Mouse (Mus musculus): Measurements from ENCODE around the gene Gm42791. TPM values are rescaled to one million over a fixed set of nuclear protein-coding genes. Genes with fewer than 3 reads are reported as not detected.
A peak's percentile ranks its signal among the peaks of the same experiment; 100 is the strongest.

Gene Gm42791
- polyA plus RNA-seq, 1 experiment from 2014 or later = 5.8 TPM

- 12% methylated on average over 17 of the region's 17 CpGs for WGBS
- Histone ChIP-seq H3K4me1 (replicated peaks; ENCODE audit: control insufficient read depth, insufficient read depth, low read length) (peaks cover 15% of the 10 kb centered on the region), H3K4me2 (ENCODE audit: low read length) (peak overlapping the region; percentile 81), H3K36me3 (ENCODE audit: control insufficient read depth, insufficient read depth) (no peaks in the 10 kb centered on the region), H3K4me3 (replicated peaks; ENCODE audit: low read length) (peak overlapping the region; percentile 45), H3K9ac (replicated peaks; ENCODE audit: low read depth, low read length) (peak overlapping the region; percentile 63), H3K9me3 (ENCODE audit: control insufficient read depth, low read length) (no peaks in the 10 kb centered on the region), H3K27me3 (replicated peaks; ENCODE audit: control insufficient read depth, insufficient read depth, low read length) (no peaks in the 10 kb centered on the region), H3K27ac (ENCODE audit: low read length) (no peak overlapping the region)
- no peak for ATAC-seq
Measured at GRCm38 (mm10) chr5:149014600-149015268, 19.8 kb upstream of the Gm42791 start.

GRCm38 (mm10) chr5:149013817-149014508 is 19.0 kb upstream of the Gm42791 start:
- no peak for ATAC-seq
- Histone ChIP-seq H3K36me3 (ENCODE audit: control insufficient read depth, insufficient read depth) (no peaks in the 10 kb centered on the region), H3K27me3 (replicated peaks; ENCODE audit: control insufficient read depth, insufficient read depth, low read length) (no peaks in the 10 kb centered on the region), H3K9ac (replicated peaks; ENCODE audit: low read depth, low read length) (no peak overlapping the region), H3K27ac (ENCODE audit: low read length) (no peak overlapping the region), H3K4me1 (replicated peaks; ENCODE audit: control insufficient read depth, insufficient read depth, low read length) (peaks cover 15% of the 10 kb centered on the region), H3K4me2 (ENCODE audit: low read length) (no peak overlapping the region), H3K9me3 (ENCODE audit: control insufficient read depth, low read length) (no peaks in the 10 kb centered on the region), H3K4me3 (replicated peaks; ENCODE audit: low read length) (no peak overlapping the region)
- WGBS = 73% methylated on average over 7 of the region's 7 CpGs

GRCm38 (mm10) chr5:149009111-149009510 is 14.2 kb upstream of the Gm42791 start:
- WGBS = 90% methylated on average over 3 of the region's 3 CpGs

GRCm38 (mm10) chr5:149007295-149007646 is 12.3 kb upstream of the Gm42791 start:
- no peak overlapping the region for H3K27ac ChIP-seq (ENCODE audit: low read length)
- 65% methylated on average over 5 of the region's 5 CpGs for WGBS
- H3K9ac ChIP-seq (replicated peaks; ENCODE audit: low read depth, low read length) = no peak overlapping the region

More at GRCm38 (mm10) chr5:149009111-149009510, 14.2 kb upstream of the Gm42791 start:
- Histone ChIP-seq H3K27ac (ENCODE audit: low read length) (no peak overlapping the region), H3K9ac (replicated peaks; ENCODE audit: low read depth, low read length) (no peak overlapping the region), H3K4me2 (ENCODE audit: low read length) (no peak overlapping the region), H3K4me3 (replicated peaks; ENCODE audit: low read length) (no peak overlapping the region), H3K4me1 (replicated peaks; ENCODE audit: control insufficient read depth, insufficient read depth, low read length) (peaks cover 14% of the 10 kb centered on the region), H3K27me3 (replicated peaks; ENCODE audit: control insufficient read depth, insufficient read depth, low read length) (no peaks in the 10 kb centered on the region), H3K9me3 (ENCODE audit: control insufficient read depth, low read length) (no peaks in the 10 kb centered on the region), H3K36me3 (ENCODE audit: control insufficient read depth, insufficient read depth) (no peaks in the 10 kb centered on the region)
- no peak for ATAC-seq

GRCm38 (mm10) chr5:149006362-149007294 is 11.7 kb upstream of the Gm42791 start:
- Histone ChIP-seq H3K4me1 (replicated peaks; ENCODE audit: control insufficient read depth, insufficient read depth, low read length) (peaks cover 14% of the 10 kb centered on the region), H3K4me2 (ENCODE audit: low read length) (peak overlapping the region; percentile 70), H3K9me3 (ENCODE audit: control insufficient read depth, low read length) (no peaks in the 10 kb centered on the region), H3K27me3 (replicated peaks; ENCODE audit: control insufficient read depth, insufficient read depth, low read length) (no peaks in the 10 kb centered on the region), H3K9ac (replicated peaks; ENCODE audit: low read depth, low read length) (peak overlapping the region; percentile 56), H3K4me3 (replicated peaks; ENCODE audit: low read length) (peak overlapping the region; percentile 38), H3K27ac (ENCODE audit: low read length) (peak overlapping the region; percentile 71), H3K36me3 (ENCODE audit: control insufficient read depth, insufficient read depth) (no peaks in the 10 kb centered on the region)
- WGBS = 5% methylated on average over 26 of the region's 26 CpGs
- ATAC-seq = peak; percentile 87

More at GRCm38 (mm10) chr5:149007295-149007646, 12.3 kb upstream of the Gm42791 start:
- Histone ChIP-seq H3K4me2 (ENCODE audit: low read length) (0 out of 2 replicates have a peak overlapping the region, but pooled peaks have one; percentile 10), H3K4me1 (replicated peaks; ENCODE audit: control insufficient read depth, insufficient read depth, low read length) (peaks cover 14% of the 10 kb centered on the region), H3K27me3 (replicated peaks; ENCODE audit: control insufficient read depth, insufficient read depth, low read length) (no peaks in the 10 kb centered on the region), H3K9me3 (ENCODE audit: control insufficient read depth, low read length) (no peaks in the 10 kb centered on the region), H3K36me3 (ENCODE audit: control insufficient read depth, insufficient read depth) (no peaks in the 10 kb centered on the region), H3K4me3 (replicated peaks; ENCODE audit: low read length) (no peak overlapping the region)
- no peak for ATAC-seq

GRCm38 (mm10) chr5:149005701-149006361 is 10.9 kb upstream of the Gm42791 start:
- peak overlapping the region; percentile 38 for H3K4me3 ChIP-seq (replicated peaks; ENCODE audit: low read length)
- H3K9ac ChIP-seq (replicated peaks; ENCODE audit: low read depth, low read length) = peak overlapping the region; percentile 56
- H3K4me1 ChIP-seq (replicated peaks; ENCODE audit: control insufficient read depth, insufficient read depth, low read length) = peaks cover 14% of the 10 kb centered on the region
- 50% methylated on average over 9 of the region's 9 CpGs for WGBS
- ATAC-seq = no peak; the same call in 1 of the 2 replicates
- peak overlapping the region; percentile 71 for H3K27ac ChIP-seq (ENCODE audit: low read length)
- no peaks in the 10 kb centered on the region for H3K27me3 ChIP-seq (replicated peaks; ENCODE audit: control insufficient read depth, insufficient read depth, low read length)
- H3K9me3 ChIP-seq (ENCODE audit: control insufficient read depth, low read length) = no peaks in the 10 kb centered on the region
- H3K4me2 ChIP-seq (ENCODE audit: low read length) = peak overlapping the region; percentile 70
- no peaks in the 10 kb centered on the region for H3K36me3 ChIP-seq (ENCODE audit: control insufficient read depth, insufficient read depth)

GRCm38 (mm10) chr5:149005083-149005482 is 10.1 kb upstream of the Gm42791 start:
- Histone ChIP-seq H3K9me3 (ENCODE audit: control insufficient read depth, low read length) (no peaks in the 10 kb centered on the region), H3K4me2 (ENCODE audit: low read length) (no peak overlapping the region), H3K4me1 (replicated peaks; ENCODE audit: control insufficient read depth, insufficient read depth, low read length) (peaks cover 14% of the 10 kb centered on the region), H3K4me3 (replicated peaks; ENCODE audit: low read length) (no peak overlapping the region), H3K36me3 (ENCODE audit: control insufficient read depth, insufficient read depth) (no peaks in the 10 kb centered on the region), H3K9ac (replicated peaks; ENCODE audit: low read depth, low read length) (no peak overlapping the region), H3K27ac (ENCODE audit: low read length) (no peak overlapping the region), H3K27me3 (replicated peaks; ENCODE audit: control insufficient read depth, insufficient read depth, low read length) (no peaks in the 10 kb centered on the region)
- WGBS = 43% methylated on average over 9 of the region's 9 CpGs
- ATAC-seq = no peak

GRCm38 (mm10) chr5:149003137-149003536 is 8.2 kb upstream of the Gm42791 start:
- H3K4me2 ChIP-seq (ENCODE audit: low read length) = no peak overlapping the region
- no peaks in the 10 kb centered on the region for H3K36me3 ChIP-seq (ENCODE audit: control insufficient read depth, insufficient read depth)
- H3K4me3 ChIP-seq (replicated peaks; ENCODE audit: low read length) = no peak overlapping the region
- H3K4me1 ChIP-seq (replicated peaks; ENCODE audit: control insufficient read depth, insufficient read depth, low read length) = peaks cover 14% of the 10 kb centered on the region
- no peak overlapping the region for H3K9ac ChIP-seq (replicated peaks; ENCODE audit: low read depth, low read length)
- 21% methylated on average over 2 of the region's 2 CpGs for WGBS
- no peak overlapping the region for H3K27ac ChIP-seq (ENCODE audit: low read length)
- H3K9me3 ChIP-seq (ENCODE audit: control insufficient read depth, low read length) = no peaks in the 10 kb centered on the region
- H3K27me3 ChIP-seq (replicated peaks; ENCODE audit: control insufficient read depth, insufficient read depth, low read length) = no peaks in the 10 kb centered on the region
- ATAC-seq = no peak

Measured in forebrain, embryonic 16.5 days (tissue).